Mouse (Mus musculus): ENCODE measurements at regions not wholly inside any gene's neighbourhood (a gene's known extent, or its start where the extent isn't known, plus 50 kb on each side); places are given as distances from the start of the nearest gene placed in this dataset.
A peak's percentile ranks its signal among the peaks of the same experiment; 100 is the strongest.

GRCm38 (mm10) chr1:34379354-34379753, 60.1 kb downstream of the Ccdc115 start:
- peak; percentile 10 for DNase-seq

- no peak for DNase-seq
Measured at GRCm38 (mm10) chr1:34377836-34378235, 61.6 kb downstream of the Ccdc115 start.

- no peak for DNase-seq
Measured at GRCm38 (mm10) chr1:34375440-34375839, 64.0 kb downstream of the Ccdc115 start.

- DNase-seq, result no peak
Measured at GRCm38 (mm10) chr1:34371681-34372080, 67.8 kb downstream of the Ccdc115 start.
